Mouse (Mus musculus) C2C12 (cell line): ENCODE data around the gene Uspl1.

Experiments
- CEBPB ChIP-seq: IDR thresholded peaks from one replicate; pipeline ENCODE4 v1.6.1; 2011; ENCODE audit warnings: low read depth, mild to moderate bottlenecking, control low read depth, moderate library complexity
- CTCF ChIP-seq: IDR thresholded peaks from one replicate; pipeline ENCODE4 v1.5.1; 2011; ENCODE audit not compliant: control insufficient read depth, insufficient read depth, insufficient read length
- MAX ChIP-seq: IDR thresholded peaks from one replicate; pipeline ENCODE4 v1.6.1; 2011; ENCODE audit warnings: mild to moderate bottlenecking, control low read depth
- MYOG ChIP-seq: IDR thresholded peaks from one replicate; pipeline ENCODE4 v1.6.1; 2011; ENCODE audit not compliant: control insufficient read depth, insufficient read length; ENCODE audit errors: extremely low read depth

DNA sequence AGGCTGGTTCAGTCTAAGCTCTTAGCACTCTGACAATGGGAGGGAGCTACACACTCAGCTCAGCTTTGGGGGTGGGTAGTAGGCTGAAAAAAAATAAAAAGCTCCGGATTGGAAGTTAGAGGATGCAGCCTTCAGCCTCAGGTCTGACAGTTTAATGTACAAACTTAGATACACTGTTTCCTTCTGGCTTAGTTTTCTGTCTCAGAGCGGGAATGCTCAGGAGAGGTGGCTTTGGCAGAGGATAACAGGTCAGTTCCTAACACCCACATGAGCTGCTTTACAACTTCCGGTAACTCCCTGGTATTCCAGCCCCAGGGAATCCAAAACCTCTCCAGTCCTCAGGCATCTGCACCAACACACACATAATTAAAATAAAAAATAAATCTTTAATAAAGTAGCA, 4.3 kb upstream of the Uspl1 start:
- TF ChIP-seq MAX (no peak), CTCF (no peak), MYOG (no peak), CEBPB (no peak)
